Mouse (Mus musculus) stomach, embryonic 14.5 days (tissue): ENCODE data around the gene Baz2b. TPM values are rescaled to one million over a fixed set of nuclear protein-coding genes. Genes with fewer than 3 reads are reported as not detected.

Source experiments
- ATAC-seq: fragments of 200-750 bp; cut with Nextera tagmentation; 2 replicates; pipeline ENCODE4 v1.8.0; 2017; ENCODE audit warnings: low read depth, moderate TSS enrichment; ENCODE audit not compliant: insufficient number of reproducible peaks, insufficient read depth, low FRiP score
- H3K27ac ChIP-seq: fragments of 300-500 bp; sonication (generic); 2 replicates; pipeline ENCODE4 v1.5.1; 2014; ENCODE audit warnings: mild to moderate bottlenecking, low read length, moderate library complexity, mixed read lengths
- H3K27me3 ChIP-seq: fragments of 300-500 bp; sonication (generic); 2 replicates; pipeline ENCODE4 v1.6.1; 2014; ENCODE audit warnings: low read length, control low read depth, mixed read lengths; ENCODE audit not compliant: control insufficient read depth, insufficient read depth
- H3K36me3 ChIP-seq: fragments of 300-500 bp; sonication (generic); 2 replicates; pipeline ENCODE4 v1.6.1; 2014; ENCODE audit warnings: mild to moderate bottlenecking, control low read depth, low read length, moderate library complexity, mixed read lengths; ENCODE audit not compliant: control insufficient read depth, insufficient read depth
- H3K4me1 ChIP-seq: fragments of 300-500 bp; sonication (generic); 2 replicates; pipeline ENCODE4 v1.6.1; 2014; ENCODE audit warnings: low read length, control low read depth, mixed read lengths; ENCODE audit not compliant: control insufficient read depth, insufficient read depth
- H3K4me2 ChIP-seq: fragments of 300-500 bp; sonication (generic); replicated peaks from 2 replicates; pipeline ENCODE4 v1.6.1; 2014; ENCODE audit warnings: low read depth, low read length, control low read depth
- H3K4me3 ChIP-seq: fragments of 300-500 bp; sonication (generic); 2 replicates; pipeline ENCODE4 v1.5.1; 2014; ENCODE audit warnings: low read depth, low read length, control low read depth
- H3K9ac ChIP-seq: fragments of 300-500 bp; sonication (generic); replicated peaks from 2 replicates; pipeline ENCODE4 v1.6.1; 2014; ENCODE audit warnings: low read depth, mild to moderate bottlenecking, control low read depth, low read length, moderate library complexity, mixed read lengths
- H3K9me3 ChIP-seq: fragments of 300-500 bp; sonication (generic); 2 replicates; pipeline ENCODE4 v1.6.1; 2016; ENCODE audit warnings: low read depth, low read length, control low read depth; ENCODE audit not compliant: control insufficient read depth
- WGBS: fragments of 180-500 bp; shearing (Covaris S2); extraction: QIAGEN DNeasy Blood & Tissue Kit; methylation state at CpG from one replicate; pipeline ENCODE4 v1.1.7; 2014; 5-methylcytosine and 5-hydroxymethylcytosine counted together
- polyA plus RNA-seq: library from polyadenylated mRNA; unstranded; fragments of >200 nt; fragmentation: Nextera tagmentation; extraction: Ambion mirVana; gene quantifications from 2 replicates; pipeline ENCODE4 v1.2.1, GENCODE M21; 2014

Baz2b gene
- polyA plus RNA-seq, 1 experiment from 2014 or later = 80.0 TPM

DNA sequence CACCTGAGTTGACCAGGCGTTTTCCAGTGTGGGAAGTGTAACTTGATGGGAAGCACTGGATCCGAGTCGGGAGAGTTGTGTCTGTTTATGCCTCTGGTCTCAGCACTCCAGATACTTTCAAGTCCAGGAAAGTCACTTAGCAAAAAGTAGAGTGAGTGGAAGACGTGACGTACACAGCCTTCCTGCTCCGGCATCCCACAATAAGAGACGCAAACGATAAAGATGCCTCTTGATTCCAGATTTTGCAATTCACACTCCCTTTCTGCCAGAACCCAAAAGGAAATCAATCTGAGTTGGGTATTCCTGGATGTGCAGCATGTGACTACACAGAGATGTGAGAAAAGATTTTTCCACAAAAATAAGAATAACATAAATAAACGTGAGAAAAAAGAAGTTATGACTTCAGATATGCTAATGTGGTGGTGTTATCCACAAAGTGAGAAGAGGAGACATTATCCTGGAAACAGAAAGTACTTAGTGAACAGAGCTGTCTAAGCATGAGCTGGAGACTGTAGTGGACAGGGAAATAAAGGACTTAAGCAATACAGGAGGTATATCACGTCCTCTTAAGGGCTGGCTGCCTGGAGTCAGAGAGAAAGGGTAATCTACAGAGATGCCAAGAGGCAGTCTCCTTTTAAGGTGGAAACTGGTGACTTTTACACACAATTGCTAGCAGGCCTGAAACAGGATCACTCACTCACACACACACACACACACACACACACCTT, 154.7 kb downstream of the Baz2b start:
- Histone ChIP-seq H3K4me3 (no peak overlapping the region), H3K9ac (no peak overlapping the region), H3K27ac (no peak overlapping the region), H3K4me1 (0 out of 2 replicates have a peak, but pooled peaks cover 13% of the 10 kb centered on the region), H3K27me3 (no peaks in the 10 kb centered on the region), H3K36me3 (no peaks in the 10 kb centered on the region), H3K9me3 (no peaks in the 10 kb centered on the region), H3K4me2 (no peak overlapping the region)
- no peak for ATAC-seq
- WGBS = 57% methylated on average over 10 of the region's 10 CpGs

DNA sequence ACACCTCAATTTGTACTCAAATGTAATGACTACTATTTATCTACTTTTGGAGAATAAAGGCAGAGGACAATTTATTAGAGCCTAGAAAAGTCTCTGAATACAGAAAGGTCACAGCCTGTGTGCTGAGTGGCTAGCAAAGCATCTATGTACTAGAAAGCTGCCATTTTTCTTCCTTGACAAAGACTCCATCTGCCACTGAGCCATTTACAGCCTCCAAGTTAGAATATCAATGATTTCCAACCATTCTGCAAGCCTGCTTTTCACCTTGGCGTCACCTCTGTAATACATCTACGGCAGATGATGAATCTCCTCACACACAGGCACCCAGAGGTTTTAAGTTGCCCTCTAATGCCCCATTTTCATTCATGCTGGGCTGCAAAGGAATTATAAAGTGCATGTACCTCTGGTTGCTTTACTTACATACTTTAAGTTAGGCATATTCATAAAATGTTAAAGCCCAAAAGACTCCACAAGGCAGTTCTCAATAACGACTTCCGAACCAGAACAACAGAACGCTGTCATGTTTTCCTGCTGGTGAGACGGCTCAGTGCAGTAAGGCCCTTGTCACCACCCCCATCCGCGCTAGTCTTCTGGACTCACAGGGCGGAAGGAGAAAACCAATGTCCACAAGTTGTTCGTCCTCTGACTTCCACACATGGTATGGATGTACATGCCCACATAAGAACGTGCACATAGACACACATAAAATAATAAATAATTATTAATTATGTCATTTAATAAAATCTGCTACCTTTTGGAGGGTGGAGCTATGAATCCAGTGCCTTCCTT, 156.2 kb downstream of the Baz2b start:
- Histone ChIP-seq H3K4me1 (0 out of 2 replicates have a peak, but pooled peaks cover 13% of the 10 kb centered on the region), H3K27ac (no peak overlapping the region), H3K4me3 (no peak overlapping the region), H3K36me3 (no peaks in the 10 kb centered on the region), H3K9ac (no peak overlapping the region), H3K4me2 (no peak overlapping the region), H3K9me3 (no peaks in the 10 kb centered on the region), H3K27me3 (no peaks in the 10 kb centered on the region)
- 76% methylated on average over 11 of the region's 11 CpGs for WGBS
- ATAC-seq = no peak

DNA sequence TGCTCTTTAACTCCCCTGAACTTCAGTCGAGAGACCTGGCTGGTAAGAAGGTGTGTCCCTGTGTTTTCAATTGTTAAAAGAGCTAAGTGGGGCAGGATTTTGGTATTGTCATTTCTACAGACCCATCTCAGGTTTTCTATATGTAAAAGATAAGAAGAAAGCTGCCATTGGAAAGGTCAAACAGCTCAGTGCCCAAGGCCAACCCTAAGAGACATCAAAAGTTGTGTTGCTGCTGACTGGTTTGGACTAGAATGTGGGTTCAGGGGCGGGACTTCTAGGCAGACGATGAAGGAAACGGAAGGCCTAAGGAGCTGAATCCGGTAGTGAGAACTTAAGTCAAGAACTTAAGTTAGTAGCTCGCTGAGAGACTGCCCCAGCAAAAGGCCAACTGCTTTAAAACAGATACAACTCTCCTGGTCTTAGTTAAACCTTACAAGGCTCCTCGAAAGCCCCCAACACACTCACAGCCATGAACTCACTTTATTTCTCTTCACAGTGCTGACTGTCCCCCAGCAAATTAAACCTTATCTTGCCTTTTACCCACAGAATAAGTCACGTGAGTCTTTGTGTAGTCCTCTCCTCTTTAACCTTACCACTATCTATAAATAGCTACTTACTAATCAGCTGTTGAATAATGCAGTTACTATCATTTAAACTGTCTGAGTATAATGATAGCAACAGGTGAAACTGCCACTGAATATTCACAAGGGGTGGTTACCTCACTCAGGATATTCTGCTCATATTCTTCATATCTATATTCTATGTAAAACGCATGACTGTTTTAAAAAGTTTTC, 158.8 kb downstream of the Baz2b start:
- no peak overlapping the region for H3K9ac ChIP-seq
- no peak for ATAC-seq
- H3K4me2 ChIP-seq = no peak overlapping the region
- H3K36me3 ChIP-seq = no peaks in the 10 kb centered on the region
- H3K9me3 ChIP-seq = no peaks in the 10 kb centered on the region
- no peak overlapping the region for H3K27ac ChIP-seq
- WGBS = 81% methylated on average over 9 of the region's 9 CpGs
- H3K4me1 ChIP-seq = 0 out of 2 replicates have a peak, but pooled peaks cover 12% of the 10 kb centered on the region
- no peaks in the 10 kb centered on the region for H3K27me3 ChIP-seq
- H3K4me3 ChIP-seq = no peak overlapping the region

DNA sequence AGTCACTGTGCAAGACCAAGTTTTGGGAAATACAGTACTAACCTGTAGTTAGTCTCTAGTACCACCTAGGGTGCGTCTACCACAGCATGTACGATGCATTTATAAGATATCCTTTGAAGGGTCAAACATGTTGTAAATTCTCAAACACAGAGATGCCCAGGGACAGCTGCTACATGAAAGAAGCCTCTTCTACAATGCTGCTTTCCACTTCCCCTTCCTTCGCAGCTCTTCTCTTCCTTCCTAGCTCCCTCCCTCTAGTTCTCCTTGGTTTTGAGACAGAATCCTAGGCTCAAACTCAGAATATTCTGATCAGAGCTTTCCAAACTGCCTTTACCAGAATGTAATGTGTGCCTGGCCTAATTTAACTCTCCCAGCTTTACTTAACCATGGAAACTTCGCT, 159.8 kb downstream of the Baz2b start:
- 91% methylated on average over 4 of the region's 4 CpGs for WGBS
- Histone ChIP-seq H3K9ac (no peak overlapping the region), H3K4me2 (no peak overlapping the region), H3K36me3 (no peaks in the 10 kb centered on the region), H3K27ac (no peak overlapping the region), H3K9me3 (no peaks in the 10 kb centered on the region), H3K27me3 (no peaks in the 10 kb centered on the region), H3K4me3 (no peak overlapping the region), H3K4me1 (0 out of 2 replicates have a peak, but pooled peaks cover 9% of the 10 kb centered on the region)
- no peak for ATAC-seq

DNA sequence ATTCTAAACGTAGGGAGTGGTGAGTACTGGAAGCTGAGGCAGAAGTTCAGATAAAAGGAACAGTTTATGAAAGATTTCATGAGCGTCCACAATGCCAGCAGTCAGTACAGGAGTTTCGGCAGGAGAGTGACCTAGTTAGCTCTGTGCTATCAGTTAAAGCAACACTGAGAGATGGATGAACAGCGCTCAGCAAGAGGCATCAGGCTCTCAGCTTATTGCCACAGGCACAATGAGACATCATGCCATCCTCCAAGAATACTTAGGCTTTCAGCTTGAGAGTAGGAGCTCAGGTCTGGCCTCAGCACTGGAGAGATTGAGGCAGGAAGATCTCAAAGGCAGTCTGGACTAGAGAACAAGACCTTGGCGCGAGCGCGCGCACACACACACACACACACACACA, 160.3 kb downstream of the Baz2b start:
- H3K27me3 ChIP-seq = no peaks in the 10 kb centered on the region
- H3K27ac ChIP-seq = no peak overlapping the region
- ATAC-seq = no peak
- H3K4me2 ChIP-seq = no peak overlapping the region
- 0 out of 2 replicates have a peak, but pooled peaks cover 4% of the 10 kb centered on the region for H3K4me1 ChIP-seq
- no peak overlapping the region for H3K9ac ChIP-seq
- no peaks in the 10 kb centered on the region for H3K9me3 ChIP-seq
- no peaks in the 10 kb centered on the region for H3K36me3 ChIP-seq
- WGBS = 96% methylated on average over 9 of the region's 9 CpGs
- H3K4me3 ChIP-seq = no peak overlapping the region

DNA sequence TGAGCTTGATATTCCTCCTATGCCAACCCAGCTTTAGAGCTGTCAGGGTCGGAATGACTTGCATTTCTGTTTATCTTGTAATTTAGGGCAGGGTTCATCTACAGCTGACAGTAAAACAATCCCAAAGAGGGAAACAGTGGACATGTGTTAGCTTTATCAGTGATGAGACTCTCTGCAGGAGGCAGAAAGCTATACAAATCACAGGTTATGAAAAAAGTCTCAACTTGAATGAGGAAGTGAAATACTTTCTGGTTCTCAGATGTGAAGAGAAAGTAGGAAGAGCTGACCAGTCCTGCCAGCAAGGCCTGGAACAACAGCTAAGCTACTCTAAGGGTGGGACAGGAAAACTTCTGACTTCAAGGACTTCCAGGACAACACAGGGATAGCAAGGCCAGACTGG, 163.6 kb downstream of the Baz2b start:
- Histone ChIP-seq H3K9ac (no peak overlapping the region), H3K4me3 (no peak overlapping the region), H3K27ac (no peak overlapping the region), H3K4me2 (no peak overlapping the region), H3K4me1 (0 out of 2 replicates have a peak, but pooled peaks cover 2% of the 10 kb centered on the region), H3K9me3 (no peaks in the 10 kb centered on the region), H3K27me3 (no peaks in the 10 kb centered on the region), H3K36me3 (no peaks in the 10 kb centered on the region)
- ATAC-seq = no peak
- 31% methylated on average over 1 of the region's 1 CpGs for WGBS

DNA sequence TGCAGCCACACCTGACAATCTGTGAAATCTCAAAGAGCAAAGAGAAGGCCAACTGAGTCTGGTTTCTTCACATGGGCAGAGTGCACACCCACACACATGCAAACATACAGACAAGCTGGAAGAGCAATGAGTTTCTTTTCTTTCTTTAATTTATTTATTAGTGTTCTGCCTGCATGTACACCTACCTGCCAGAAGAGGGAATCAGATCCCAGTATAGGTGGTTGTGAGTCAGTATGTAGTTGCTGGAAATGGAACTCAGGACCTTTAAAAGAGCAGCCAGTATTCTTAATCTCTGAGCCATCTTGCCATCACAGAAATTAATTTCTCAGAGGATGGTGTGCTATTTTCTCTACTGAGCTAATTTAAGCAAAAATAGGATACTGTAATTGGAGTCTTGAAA, 164.7 kb downstream of the Baz2b start:
- Histone ChIP-seq H3K4me3 (no peak overlapping the region), H3K4me2 (no peak overlapping the region), H3K9me3 (no peaks in the 10 kb centered on the region), H3K36me3 (no peaks in the 10 kb centered on the region), H3K27me3 (no peaks in the 10 kb centered on the region), H3K4me1 (0 out of 2 replicates have a peak, but pooled peaks cover 2% of the 10 kb centered on the region), H3K27ac (no peak overlapping the region), H3K9ac (no peak overlapping the region)
- no peak for ATAC-seq

DNA sequence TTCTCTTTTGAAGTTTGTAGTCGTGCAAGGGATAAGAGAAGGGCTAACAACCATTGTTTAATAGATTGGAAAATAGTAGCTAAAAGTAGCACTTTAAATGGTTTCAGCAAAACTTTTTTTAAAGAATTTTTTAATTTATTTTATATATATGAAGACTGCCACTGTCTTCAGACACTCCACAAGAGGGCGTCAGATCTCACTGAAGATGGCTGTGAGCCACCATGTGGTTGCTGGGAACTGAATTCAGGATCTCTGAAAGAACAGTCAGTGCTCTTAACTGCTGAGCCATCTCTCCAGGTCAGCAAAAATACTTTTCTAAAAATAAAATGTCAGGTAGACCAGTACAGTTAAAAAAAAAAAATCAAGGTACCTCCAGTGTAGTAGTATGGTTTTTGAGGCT, 165.1 kb downstream of the Baz2b start:
- no peak overlapping the region for H3K4me3 ChIP-seq
- H3K9ac ChIP-seq = no peak overlapping the region
- no peak overlapping the region for H3K4me2 ChIP-seq
- no peaks in the 10 kb centered on the region for H3K27me3 ChIP-seq
- H3K9me3 ChIP-seq = no peaks in the 10 kb centered on the region
- no peaks in the 10 kb centered on the region for H3K36me3 ChIP-seq
- H3K27ac ChIP-seq = no peak overlapping the region
- 69% methylated on average over 2 of the region's 2 CpGs for WGBS
- H3K4me1 ChIP-seq = 0 out of 2 replicates have a peak, but pooled peaks cover 2% of the 10 kb centered on the region
- ATAC-seq = no peak
